Mouse (Mus musculus) gastrocnemius, postnatal 25 days (tissue): Measurements from ENCODE around the gene Epn3. TPM values are rescaled to one million over a fixed set of nuclear protein-coding genes. Genes with fewer than 3 reads are reported as not detected.
A peak's percentile ranks its signal among the peaks of the same experiment; 100 is the strongest.

Experiments
- DNase-seq: peaks from one replicate; pipeline ENCODE4 v3.0.0; 2022
- long read RNA-seq, 2 experiments: library from polyadenylated mRNA; stranded (forward); transcript quantifications; one replicate each; pipeline ENCODE4 v2.0.0; 2021
- total RNA-seq, 2 experiments: library from RNA; stranded (reverse); gene quantifications; 1 replicate in 1 of 2; 2 replicates in 1 of 2; pipeline ENCODE4 v1.2.3; 2021

Gene Epn3
- total RNA-seq, result under 1 TPM; 0.08 to 0.43 TPM
- long read RNA-seq, experiment 1, result 0 reads
- long read RNA-seq, experiment 2, partial matches to known transcripts, result 0 of 1 reads
- long read RNA-seq, experiment 2, other reads (novel, unspliced or antisense), result 0 of 1 reads

GRCm38 (mm10) chr11:94499661-94500152 is at the start of gene Epn3:
Gene Epn3 (minus strand): TSS chr11:94499974.
- DNase-seq, result no peak

DNA sequence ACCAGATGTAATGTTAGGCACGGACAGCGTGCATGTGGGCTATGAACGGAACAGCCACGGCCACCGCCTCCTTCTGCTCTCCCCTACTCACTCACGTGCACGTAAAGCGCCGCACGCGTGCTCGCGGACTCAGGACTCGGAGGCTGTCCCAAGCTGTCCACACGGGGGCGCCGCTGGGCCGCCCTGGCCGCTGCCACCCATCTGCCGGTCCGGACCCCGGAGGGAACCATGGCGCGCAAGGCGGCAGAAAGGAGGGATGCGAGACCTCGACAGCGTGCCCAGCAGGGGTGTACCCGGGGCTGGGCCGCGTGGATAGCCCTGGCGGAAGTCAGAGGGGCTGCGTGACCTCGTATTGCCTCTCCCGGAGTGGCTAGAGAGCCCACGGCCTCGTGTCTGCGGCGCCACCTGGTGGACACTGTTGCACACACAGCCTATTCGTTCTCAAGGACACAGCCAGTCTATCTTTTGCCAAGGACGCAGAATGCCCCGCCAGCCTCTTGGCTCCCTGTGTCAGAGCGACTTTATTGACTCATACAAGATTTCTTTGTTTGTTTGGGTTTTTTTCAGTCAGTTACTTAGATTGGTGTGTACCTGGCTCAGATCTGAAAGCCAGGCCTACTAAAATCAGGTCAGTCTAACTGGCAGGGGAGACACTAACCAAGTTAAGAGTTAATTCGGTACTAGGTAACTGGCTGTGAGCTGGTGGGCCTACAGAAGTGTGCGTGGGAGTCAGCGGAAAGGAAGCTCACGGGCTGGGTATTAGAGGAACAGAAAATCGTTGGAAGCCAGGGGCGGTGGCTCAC is 49.3 kb upstream of the Epn3 start, which contains the start of gene Rsad1:
Rsad1 (minus strand) TSS at position 368 of the 803 bp plus-strand sequence.
- peak; percentile 92 for DNase-seq

DNA sequence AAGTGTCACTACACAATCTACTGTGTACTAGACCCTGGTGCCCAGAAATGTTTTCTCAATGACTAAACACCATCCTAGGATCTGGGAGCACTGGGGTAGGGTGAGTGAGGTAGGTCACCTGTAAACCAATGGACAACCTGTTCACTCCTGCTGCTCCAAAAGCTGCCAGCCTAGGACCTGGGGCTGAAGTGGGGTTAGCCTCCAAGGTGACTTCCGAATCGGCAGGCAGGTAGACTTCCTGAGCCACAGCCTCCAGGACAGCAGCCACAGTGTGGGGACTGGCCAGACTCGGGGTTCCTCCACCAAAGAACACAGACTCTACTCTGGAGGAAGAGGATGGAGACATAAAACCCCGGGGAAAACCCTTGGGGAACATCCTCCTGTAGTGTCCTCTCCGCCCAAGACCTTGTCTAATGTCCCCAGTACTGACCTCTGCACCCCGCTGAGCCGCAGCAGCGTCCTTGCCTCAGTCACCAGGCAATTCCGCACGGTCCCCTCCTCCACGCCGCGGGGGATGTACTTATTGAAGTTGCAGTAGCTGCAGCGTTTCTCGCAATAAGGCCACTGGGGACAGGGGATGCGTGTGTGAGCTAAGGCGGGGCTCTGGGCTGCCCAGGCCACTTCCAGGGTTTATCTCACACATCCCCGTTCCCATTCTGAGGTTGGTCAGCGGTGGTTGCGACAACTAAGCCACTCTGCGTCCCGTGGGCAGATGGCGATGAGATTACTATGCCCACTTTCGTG is 48.4 kb upstream of the Epn3 start:
- peak; percentile 34 for DNase-seq

GRCm38 (mm10) chr11:94547271-94547670 is 47.5 kb upstream of the Epn3 start:
- no peak for DNase-seq

- DNase-seq, result no peak
These were observed 46.6 kb upstream of the Epn3 start for GRCm38 (mm10) chr11:94546381-94546780.

- peak; percentile 27 for DNase-seq
These were observed 44.6 kb upstream of the Epn3 start for GRCm38 (mm10) chr11:94544422-94544821.

- DNase-seq, result peak; percentile 83
These were observed 44.2 kb upstream of the Epn3 start for GRCm38 (mm10) chr11:94543932-94544331.

DNA sequence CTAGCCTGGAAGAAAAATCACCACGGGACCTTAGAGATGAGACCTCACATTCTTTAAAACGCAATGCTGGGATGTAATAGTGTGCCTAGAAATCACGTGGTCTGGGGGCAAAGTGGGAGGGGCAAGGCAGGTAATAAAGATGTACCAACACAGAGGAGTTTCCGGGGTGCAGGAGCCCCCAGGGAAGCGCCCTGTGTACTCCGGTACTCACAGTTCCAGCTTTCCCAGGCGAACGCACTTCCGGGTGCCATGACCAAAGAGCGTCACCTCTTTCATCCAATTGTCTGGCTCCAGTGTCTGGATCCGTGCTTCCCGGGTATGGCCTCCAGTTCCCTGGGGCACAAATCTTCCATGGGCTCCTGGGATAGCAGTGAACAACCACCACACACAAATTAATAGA is 43.6 kb upstream of the Epn3 start:
- DNase-seq, result no peak

DNA sequence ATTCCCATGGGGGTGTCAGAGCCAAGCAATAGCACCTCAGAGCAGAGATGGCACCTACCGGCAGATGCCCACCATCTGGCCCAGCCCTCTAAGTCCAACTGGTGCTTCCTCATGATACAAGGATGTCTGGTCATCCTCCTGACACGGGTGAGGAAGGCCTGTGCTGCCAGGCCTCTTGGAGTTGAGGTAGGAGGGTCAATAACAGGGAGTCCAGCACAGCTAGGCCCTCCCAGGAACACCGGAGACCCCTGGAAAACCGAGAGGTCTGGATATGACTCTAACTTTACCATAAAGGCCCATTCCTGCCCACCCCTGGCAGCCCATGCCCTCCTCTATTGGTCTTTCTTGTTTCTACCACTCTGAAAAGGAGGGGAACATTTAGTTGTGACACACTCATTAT is 42.6 kb upstream of the Epn3 start:
- no peak for DNase-seq

DNA sequence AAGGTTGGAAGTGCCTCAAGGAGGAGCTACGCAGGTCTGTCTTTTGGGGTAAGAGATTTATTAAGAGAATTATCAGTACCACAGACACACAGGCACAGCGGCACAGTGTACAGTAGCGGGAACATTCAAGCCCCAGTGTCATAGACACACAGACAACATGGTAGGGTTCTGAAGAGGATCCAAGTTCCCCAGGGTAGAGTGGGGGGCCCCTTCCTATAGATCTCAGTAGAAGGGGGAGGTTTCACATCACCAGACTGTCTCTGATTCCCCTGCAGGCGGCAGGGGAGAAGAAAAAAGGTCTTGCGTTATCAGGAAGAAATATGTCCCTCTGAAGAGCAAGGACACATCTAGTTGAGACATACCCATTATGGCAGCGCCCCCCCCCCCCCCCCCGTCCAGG is 40.0 kb upstream of the Epn3 start:
- no peak for DNase-seq

- no peak for DNase-seq
These were observed 39.0 kb upstream of the Epn3 start for GRCm38 (mm10) chr11:94538733-94539292.

DNA sequence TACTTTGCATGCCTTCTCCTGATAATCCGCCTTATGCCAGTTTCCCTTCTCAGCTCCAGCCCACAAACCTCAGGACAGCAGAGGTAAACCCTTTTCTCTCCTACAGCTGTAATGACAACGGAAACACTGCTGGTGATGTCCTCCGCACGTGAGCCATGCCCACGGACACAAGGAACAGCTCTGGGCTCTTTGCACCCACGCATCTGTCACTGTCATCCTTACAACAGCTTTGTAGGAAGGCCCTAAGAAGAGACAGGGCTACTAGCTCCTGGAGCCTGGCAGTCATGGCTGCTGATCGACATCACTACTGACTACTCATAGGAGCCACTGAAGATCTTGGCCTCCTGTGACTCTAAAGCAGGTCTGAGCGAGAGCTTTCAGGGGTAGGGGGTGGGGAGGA is 33.4 kb upstream of the Epn3 start:
- no peak for DNase-seq

GRCm38 (mm10) chr11:94528879-94529278 is 29.1 kb upstream of the Epn3 start:
- DNase-seq, result no peak

DNA sequence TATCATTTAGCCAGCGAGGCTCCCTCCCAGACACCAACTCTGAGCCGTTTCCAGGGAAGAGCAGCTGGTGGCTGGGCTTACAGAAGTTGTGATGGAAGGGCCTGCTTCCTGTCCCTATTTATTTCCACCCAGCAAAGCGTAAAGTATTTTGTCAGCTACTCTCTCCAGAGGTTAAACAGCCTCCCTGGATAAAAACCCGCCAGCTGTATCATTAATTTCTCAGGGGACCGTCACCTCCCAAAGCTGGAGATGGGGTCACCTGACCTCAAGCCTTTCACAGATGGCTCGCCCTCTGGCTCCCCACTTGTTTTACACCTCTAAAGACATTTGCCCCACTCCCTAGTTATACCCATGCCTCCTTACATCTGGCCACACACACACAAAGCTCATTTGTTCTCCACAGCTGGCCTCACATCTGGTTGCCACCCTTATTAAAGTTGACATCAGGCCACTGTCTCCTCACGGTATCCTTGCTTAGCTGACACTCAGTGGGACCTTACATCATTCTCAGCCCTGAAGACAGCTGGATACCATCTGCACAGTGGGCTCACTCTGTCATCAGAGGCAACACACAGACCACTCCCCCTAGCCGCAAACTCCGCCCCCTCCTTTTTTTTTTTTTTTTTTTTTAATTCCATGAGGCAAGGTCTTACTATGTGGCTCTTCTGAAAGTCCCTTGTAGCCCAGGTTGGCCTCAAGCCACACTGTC is 26.6 kb upstream of the Epn3 start:
- DNase-seq, result no peak

DNA sequence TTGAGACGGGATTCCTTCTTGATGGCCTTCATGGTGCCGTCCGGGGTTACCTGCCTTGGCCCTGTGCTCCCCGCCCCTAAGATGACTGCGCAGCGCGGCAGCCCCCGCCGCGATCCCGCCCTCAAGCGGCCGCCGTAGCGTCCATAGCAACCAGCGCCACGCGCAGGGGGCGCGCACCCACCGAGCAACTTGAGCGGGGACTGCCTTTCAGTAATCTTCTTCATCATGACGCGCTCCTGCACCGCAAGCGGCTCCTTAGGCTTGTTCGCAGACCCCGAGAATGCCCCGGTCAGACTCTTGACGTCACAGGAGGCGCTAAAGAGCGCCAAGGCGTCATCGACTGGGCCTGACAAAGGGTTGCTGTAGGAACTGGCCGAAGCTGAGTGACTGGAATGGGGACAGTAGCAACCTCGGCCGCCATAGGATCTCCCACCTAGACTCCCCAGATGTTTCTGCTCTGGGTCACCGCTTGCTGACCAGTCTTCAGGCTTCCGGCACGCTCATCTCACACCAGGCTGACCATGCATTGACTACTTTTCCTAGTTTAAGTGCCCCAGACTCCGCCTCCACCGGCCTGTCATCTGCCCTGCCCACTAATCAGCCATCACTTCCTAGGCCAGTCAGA is 21.6 kb upstream of the Epn3 start, which contains the start of gene Mycbpap:
Mycbpap (minus strand) TSS at position 524 of the 625 bp plus-strand sequence.
- no peak for DNase-seq

DNA sequence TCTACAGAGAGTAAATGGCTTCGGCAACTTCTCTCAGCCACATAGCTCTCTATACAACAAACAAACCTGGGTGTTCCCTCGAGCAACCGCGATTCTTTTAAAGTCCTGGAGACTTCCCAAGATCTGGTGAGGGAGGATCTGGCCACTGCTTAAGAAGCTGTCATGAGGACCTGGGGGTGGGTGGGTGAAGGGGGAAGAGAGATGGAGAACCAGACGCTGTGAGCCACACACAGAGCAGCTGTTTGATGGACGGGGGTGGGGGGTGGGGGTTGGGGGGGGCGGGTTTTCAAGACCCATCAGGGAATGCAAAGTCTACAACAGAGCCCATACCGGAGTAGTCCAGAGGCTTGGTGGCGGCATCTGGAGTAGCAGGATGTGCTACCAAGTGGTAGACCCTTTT is 13.7 kb upstream of the Epn3 start:
- no peak for DNase-seq

DNA sequence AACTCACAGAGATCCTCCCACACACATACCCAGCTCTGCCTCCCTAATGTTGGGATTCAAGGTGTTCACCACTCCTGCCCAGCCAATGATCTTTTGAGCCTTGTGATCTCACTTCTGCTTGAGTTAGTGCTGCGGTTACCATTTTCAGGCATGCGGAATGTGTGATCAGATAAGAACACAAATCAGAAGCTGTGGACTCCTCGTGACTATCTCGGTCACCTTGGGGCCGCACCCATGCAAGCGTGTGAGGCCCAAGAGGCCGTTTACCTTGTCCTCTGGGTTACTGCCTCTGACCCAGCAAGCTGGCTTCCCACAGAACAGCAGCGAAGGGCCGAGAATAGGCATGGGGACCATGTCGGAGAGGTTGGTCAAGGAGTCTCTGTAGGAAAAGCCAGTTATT is 9.2 kb upstream of the Epn3 start:
- DNase-seq, result no peak

- no peak for DNase-seq
These were observed 1.7 kb upstream of the Epn3 start for GRCm38 (mm10) chr11:94501482-94501881.

DNA sequence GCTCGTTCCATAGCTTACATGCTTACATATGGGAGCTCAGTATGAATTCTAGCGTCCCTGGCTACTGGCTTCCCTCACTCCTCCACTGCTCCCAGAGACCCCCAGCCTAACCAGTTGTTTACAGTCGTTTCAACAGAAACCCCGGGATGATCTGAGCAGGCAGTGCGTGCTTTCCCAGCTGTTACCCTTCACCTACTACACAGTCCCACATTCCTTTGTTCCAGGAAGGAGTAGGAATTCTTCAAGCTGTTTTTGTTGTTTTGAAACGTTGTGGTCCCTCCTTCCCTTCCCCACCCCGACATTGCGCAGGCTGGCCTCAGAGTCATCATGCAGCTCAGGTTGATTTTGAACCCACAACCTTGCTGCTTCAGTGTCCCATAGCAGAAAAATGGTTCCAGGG is 588 bp upstream of the Epn3 start:
- no peak for DNase-seq

DNA sequence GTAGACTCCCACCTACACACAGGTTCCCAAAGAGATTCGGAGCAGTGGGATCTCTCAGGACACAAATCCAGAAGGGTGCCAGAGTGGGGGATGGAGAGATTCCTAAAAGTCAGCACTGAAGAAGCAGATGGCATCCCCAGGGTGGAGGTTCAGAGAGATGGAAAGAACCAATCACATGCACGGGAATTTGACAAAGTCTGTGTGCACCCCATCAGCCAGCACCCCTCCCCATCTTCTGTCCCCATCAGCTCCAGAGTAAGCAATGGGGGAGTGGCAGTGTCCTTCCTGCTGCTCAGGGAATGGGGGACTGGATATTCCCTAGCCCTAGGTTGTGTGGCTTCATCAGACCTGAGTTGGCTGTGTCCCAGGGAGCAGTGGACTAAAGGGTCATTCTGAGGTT is 739 bp downstream of the Epn3 start:
- no peak for DNase-seq
